Mouse (Mus musculus): ENCODE data around the gene Gm13275.
"Not testable (repeated sequence)": the region's sequence is repeated elsewhere in the genome, so short reads cannot be mapped to it uniquely, and the experiment has no call there.

The Gm13275 gene

GRCm38 (mm10) chr4:88793936-88794675 is at the start of gene Gm13275:
Gm13275 (plus strand) TSS chr4:88794487.
- peak; percentile 46 to 74 for DNase-seq (ENCODE audit: low spot score in 2 of 2)

GRCm38 (mm10) chr4:88749926-88750325 is 44.4 kb upstream of the Gm13275 start:
- DNase-seq (ENCODE audit: low spot score in 2 of 2), result no peak

GRCm38 (mm10) chr4:88754818-88755340 is 39.4 kb upstream of the Gm13275 start, which contains the start of gene Gm13271:
Gm13271 (plus strand) TSS chr4:88754868.
- DNase-seq (ENCODE audit: low spot score in 2 of 2), result peak; percentile 72 to 76

DNA sequence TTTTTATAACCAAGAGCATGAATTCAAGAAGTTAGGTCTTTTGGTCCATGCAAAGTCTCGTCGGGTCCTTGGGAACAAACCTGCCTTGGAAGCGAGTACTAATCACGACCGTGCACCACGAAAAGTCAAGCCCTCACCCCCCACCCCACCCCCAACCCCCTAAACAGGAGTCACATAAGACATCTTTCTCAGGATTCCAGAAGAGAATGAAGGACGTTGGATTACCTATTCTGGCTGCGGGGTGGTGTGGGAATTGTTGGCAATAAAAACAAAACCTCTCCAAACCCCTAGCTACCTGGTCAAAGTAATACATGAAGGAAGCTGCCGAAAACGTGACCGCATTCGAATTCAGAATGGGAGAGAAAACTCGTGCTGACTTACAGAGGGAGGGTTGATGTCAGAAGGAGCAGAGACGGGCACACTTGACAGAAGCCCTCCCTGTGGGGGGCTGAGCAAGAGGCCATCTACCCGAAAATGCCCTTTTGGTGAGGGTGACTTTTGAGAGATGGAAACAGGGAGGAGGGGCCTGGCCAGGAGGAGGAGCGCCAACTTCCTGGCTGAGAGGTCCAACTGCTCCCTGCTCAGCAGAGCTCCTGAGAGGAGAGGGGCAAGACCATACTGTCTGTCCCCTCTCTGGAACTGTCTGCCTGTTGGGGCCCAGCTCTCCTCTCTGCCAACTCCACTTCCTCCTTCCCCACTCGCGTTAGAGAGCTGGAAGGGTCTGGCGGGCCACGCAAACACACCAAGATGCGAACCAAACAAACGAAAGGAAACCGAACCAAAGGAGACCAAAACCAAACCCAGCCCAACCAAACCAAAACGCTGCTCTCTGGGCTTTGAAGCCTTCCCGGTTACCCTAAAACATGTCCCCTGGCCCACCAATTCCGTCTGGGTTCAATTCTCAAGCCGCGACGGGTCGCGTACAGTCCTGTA is 37.4 kb upstream of the Gm13275 start:
- DNase-seq (ENCODE audit: low spot score in 2 of 2), result not testable (repeated sequence)

GRCm38 (mm10) chr4:88757628-88758031 is 36.7 kb upstream of the Gm13275 start:
- peak; percentile 87 to 96 for DNase-seq (ENCODE audit: low spot score in 2 of 2)

- DNase-seq (ENCODE audit: low spot score in 2 of 2), result peak in 1 of 2 experiments; percentile 21
Observed at GRCm38 (mm10) chr4:88758751-88759150, 35.5 kb upstream of the Gm13275 start.

DNA sequence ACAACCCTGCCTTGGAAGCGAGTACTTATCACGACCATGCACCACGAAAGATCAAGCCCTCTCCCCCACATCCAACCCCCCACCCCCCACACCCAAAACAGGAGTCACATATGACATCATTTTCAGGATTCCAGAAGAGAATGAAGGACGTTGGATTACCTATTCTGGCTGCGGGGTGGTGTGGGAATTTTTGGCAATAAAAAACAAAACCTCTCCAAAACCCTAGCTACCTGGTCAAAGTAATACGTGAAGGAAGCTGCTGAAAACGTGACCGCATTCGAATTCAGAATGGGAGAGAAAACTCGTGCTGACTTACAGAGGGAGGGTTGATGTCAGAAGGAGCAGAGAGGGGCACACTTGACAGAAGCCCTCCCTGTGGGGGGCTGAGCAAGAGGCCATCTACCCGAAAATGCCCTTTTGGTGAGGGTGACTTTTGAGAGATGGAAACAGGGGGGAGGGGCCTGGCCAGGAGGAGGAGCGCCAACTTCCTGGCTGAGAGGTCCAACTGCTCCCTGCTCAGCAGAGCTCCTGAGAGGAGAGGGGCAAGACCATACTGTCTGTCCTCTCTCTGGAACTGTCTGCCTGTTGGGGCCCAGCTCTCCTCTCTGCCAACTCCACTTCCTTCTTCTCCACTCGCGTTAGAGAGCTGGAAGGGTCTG is 34.5 kb upstream of the Gm13275 start, which contains the start of gene Gm13283:
TSS of gene Gm13283 (plus strand) at position 510 of the 659 bp plus-strand sequence.
- peak in 1 of 2 experiments; percentile 57 for DNase-seq (ENCODE audit: low spot score in 2 of 2)

DNA sequence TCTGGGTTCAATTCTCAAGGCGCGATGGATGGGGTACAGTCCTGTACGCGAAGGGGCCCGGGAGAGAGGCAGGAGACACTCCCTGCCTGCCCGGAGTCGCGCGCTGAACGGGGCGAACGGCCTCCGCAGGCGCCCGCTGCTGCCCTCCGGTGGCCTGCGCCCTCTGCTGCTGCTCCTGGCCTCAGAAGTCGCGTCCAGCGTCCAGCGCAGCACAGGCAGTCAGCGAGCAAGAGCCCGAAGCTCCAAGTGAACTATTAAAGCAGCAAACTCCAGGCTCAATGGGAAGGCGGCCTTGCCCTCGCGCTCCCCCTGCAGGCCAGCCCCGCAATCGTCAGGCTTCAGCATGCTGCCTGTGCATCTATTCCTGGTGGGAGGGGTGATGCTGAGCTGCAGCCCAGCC is 33.9 kb upstream of the Gm13275 start:
- DNase-seq (ENCODE audit: low spot score in 2 of 2), result peak in 1 of 2 experiments; percentile 59

- peak; percentile 64 to 71 for DNase-seq (ENCODE audit: low spot score in 2 of 2)
Observed at GRCm38 (mm10) chr4:88761776-88762175, 32.5 kb upstream of the Gm13275 start.

- not testable (repeated sequence) for DNase-seq (ENCODE audit: low spot score in 2 of 2)
Observed at GRCm38 (mm10) chr4:88762341-88762740, 31.9 kb upstream of the Gm13275 start.

- DNase-seq (ENCODE audit: low spot score in 2 of 2), result peak in 1 of 2 experiments; percentile 26
Observed at GRCm38 (mm10) chr4:88763384-88764018, 30.8 kb upstream of the Gm13275 start.

DNA sequence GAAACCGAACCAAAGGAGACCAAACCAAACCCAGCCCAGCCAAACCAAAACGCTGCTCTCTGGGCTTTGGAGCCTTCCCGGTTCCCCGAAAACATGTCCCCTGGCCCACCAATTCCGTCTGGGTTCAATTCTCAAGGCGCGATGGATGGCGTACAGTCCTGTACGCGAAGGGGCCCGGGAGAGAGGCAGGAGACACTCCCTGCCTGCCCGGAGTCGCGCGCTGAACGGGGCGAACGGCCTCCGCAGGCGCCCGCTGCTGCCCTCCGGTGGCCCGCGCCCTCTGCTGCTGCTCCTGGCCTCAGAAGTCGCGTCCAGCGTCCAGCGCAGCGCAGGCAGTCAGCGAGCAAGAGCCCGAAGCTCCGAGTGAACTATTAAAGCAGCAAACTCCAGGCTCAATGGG is 20.8 kb upstream of the Gm13275 start, which contains the start of gene Gm13290:
TSS of gene Gm13290 (plus strand) at position 301 of the 400 bp plus-strand sequence.
- not testable (repeated sequence) for DNase-seq (ENCODE audit: low spot score in 2 of 2)

DNA sequence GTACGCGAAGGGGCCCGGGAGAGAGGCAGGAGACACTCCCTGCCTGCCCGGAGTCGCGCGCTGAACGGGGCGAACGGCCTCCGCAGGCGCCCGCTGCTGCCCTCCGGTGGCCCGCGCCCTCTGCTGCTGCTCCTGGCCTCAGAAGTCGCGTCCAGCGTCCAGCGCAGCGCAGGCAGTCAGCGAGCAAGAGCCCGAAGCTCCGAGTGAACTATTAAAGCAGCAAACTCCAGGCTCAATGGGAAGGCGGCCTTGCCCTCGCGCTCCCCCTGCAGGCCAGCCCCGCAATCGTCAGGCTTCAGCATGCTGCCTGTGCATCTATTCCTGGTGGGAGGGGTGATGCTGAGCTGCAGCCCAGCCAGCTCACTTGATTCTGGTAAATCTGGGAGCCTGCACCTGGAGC is 17.7 kb upstream of the Gm13275 start, which contains the start of gene Gm13289:
TSS of gene Gm13289 (plus strand) at position 301 of the 400 bp plus-strand sequence.
- not testable (repeated sequence) for DNase-seq (ENCODE audit: low spot score in 2 of 2)

DNA sequence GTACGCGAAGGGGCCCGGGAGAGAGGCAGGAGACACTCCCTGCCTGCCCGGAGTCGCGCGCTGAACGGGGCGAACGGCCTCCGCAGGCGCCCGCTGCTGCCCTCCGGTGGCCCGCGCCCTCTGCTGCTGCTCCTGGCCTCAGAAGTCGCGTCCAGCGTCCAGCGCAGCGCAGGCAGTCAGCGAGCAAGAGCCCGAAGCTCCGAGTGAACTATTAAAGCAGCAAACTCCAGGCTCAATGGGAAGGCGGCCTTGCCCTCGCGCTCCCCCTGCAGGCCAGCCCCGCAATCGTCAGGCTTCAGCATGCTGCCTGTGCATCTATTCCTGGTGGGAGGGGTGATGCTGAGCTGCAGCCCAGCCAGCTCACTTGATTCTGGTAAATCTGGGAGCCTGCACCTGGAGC is 14.7 kb upstream of the Gm13275 start, which contains the start of gene Gm13272:
TSS of gene Gm13272 (plus strand) at position 301 of the 400 bp plus-strand sequence.
- not testable (repeated sequence) for DNase-seq (ENCODE audit: low spot score in 2 of 2)

- DNase-seq (ENCODE audit: low spot score in 2 of 2), result not testable (repeated sequence)
Observed at GRCm38 (mm10) chr4:88780320-88780719, 14.0 kb upstream of the Gm13275 start.

DNA sequence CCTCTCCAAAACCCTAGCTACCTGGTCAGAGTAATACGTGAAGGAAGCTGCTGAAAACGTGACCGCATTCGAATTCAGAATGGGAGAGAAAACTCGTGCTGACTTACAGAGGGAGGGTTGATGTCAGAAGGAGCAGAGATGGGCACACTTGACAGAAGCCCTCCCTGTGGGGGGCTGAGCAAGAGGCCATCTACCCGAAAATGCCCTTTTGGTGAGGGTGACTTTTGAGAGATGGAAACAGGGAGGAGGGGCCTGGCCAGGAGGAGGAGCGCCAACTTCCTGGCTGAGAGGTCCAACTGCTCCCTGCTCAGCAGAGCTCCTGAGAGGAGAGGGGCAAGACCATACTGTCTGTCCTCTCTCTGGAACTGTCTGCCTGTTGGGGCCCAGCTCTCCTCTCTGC is 12.5 kb upstream of the Gm13275 start, which contains the start of gene Ifnz:
TSS of gene Ifnz (plus strand) at position 301 of the 400 bp plus-strand sequence.
- DNase-seq (ENCODE audit: low spot score in 2 of 2), result not testable (repeated sequence)

- DNase-seq (ENCODE audit: low spot score in 2 of 2), result not testable (repeated sequence)
Observed at GRCm38 (mm10) chr4:88782335-88782734, 12.0 kb upstream of the Gm13275 start.

DNA sequence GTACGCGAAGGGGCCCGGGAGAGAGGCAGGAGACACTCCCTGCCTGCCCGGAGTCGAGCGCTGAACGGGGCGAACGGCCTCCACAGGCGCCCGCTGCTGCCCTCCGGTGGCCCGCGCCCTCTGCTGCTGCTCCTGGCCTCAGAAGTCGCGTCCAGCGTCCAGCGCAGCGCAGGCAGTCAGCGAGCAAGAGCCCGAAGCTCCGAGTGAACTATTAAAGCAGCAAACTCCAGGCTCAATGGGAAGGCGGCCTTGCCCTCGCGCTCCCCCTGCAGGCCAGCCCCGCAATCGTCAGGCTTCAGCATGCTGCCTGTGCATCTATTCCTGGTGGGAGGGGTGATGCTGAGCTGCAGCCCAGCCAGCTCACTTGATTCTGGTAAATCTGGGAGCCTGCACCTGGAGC is 8.9 kb upstream of the Gm13275 start, which contains the start of gene Gm13276:
TSS of gene Gm13276 (plus strand) at position 301 of the 400 bp plus-strand sequence.
- DNase-seq (ENCODE audit: low spot score in 2 of 2), result not testable (repeated sequence)

GRCm38 (mm10) chr4:88788402-88788801 is 5.9 kb upstream of the Gm13275 start, which contains the start of gene Gm13277:
Gm13277 (plus strand) TSS chr4:88788632.
- DNase-seq (ENCODE audit: low spot score in 2 of 2), result peak; percentile 22 to 74

GRCm38 (mm10) chr4:88791250-88791649 is 3.0 kb upstream of the Gm13275 start, which contains the start of gene Gm13278:
Gm13278 (plus strand) TSS chr4:88791550.
- not testable (repeated sequence) for DNase-seq (ENCODE audit: low spot score in 2 of 2)
